Mouse (Mus musculus) forebrain, embryonic 16.5 days (tissue): Measurements from ENCODE around the gene Rai14. TPM values are rescaled to one million over a fixed set of nuclear protein-coding genes. Genes with fewer than 3 reads are reported as not detected.

Source experiments
- ATAC-seq: fragments of 200-750 bp; cut with Nextera tagmentation; 2 replicates; pipeline ENCODE4 v1.8.0; 2017; ENCODE audit warnings: mild to moderate bottlenecking, moderate library complexity
- H3K27ac ChIP-seq: fragments of 300-500 bp; sonication (generic); 2 replicates; pipeline ENCODE4 v1.5.1; 2014; ENCODE audit warnings: low read length, control low read depth
- H3K27me3 ChIP-seq: fragments of 300-500 bp; sonication (generic); replicated peaks from 2 replicates; pipeline ENCODE4 v1.6.1; 2014; ENCODE audit warnings: low read length; ENCODE audit not compliant: control insufficient read depth, insufficient read depth
- H3K36me3 ChIP-seq: fragments of 300-500 bp; sonication (generic); 2 replicates; pipeline ENCODE4 v1.6.1; 2014; ENCODE audit not compliant: control insufficient read depth, insufficient read depth
- H3K4me1 ChIP-seq: fragments of 300-500 bp; sonication (generic); replicated peaks from 2 replicates; pipeline ENCODE4 v1.6.1; 2014; ENCODE audit warnings: low read length; ENCODE audit not compliant: control insufficient read depth, insufficient read depth
- H3K4me2 ChIP-seq: fragments of 300-500 bp; sonication (generic); 2 replicates; pipeline ENCODE4 v1.6.1; 2014; ENCODE audit warnings: mild to moderate bottlenecking, low read length, control low read depth
- H3K4me3 ChIP-seq: fragments of 300-500 bp; sonication (generic); replicated peaks from 2 replicates; pipeline ENCODE4 v1.5.1; 2014; ENCODE audit warnings: mild to moderate bottlenecking, low read length, control low read depth
- H3K9ac ChIP-seq: fragments of 300-500 bp; sonication (generic); replicated peaks from 2 replicates; pipeline ENCODE4 v1.6.1; 2014; ENCODE audit warnings: low read depth, low read length, control low read depth
- H3K9me3 ChIP-seq: fragments of 300-500 bp; sonication (generic); 2 replicates; pipeline ENCODE4 v1.6.1; 2016; ENCODE audit warnings: low read length; ENCODE audit not compliant: control insufficient read depth
- WGBS: fragments of 180-500 bp; shearing (Covaris S2); extraction: QIAGEN DNeasy Blood & Tissue Kit; methylation state at CpG from one replicate; pipeline ENCODE4 v1.1.7; 2014; 5-methylcytosine and 5-hydroxymethylcytosine counted together
- polyA plus RNA-seq: library from polyadenylated mRNA; unstranded; fragments of >200 nt; fragmentation: Nextera tagmentation; extraction: Ambion mirVana; gene quantifications from 2 replicates; pipeline ENCODE4 v1.2.1, GENCODE M21; 2015

Rai14 gene
- polyA plus RNA-seq, 1 experiment from 2014 or later, result 33.3 TPM

DNA sequence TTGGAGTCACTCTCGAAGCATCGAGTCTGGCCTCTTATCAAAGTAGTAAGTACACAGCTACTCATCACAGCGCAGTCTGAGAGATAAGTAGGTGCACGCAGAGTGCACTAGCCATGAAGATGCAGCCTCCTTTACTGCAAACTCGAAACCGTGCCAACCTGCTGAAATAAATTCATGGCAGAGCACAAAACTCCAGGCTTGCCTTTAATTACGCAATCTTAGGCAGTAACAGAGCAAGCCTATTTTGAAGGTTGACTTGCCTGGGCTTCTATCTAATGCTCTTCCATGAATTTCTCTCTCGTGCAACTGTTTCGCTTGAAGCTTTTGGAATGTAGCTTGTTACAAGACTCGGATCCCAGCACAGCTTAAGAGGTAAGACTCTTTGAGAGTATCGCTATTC lies 25.1 kb downstream of the Rai14 start:
- H3K4me2 ChIP-seq, result no peak overlapping the region
- H3K9ac ChIP-seq, result no peak overlapping the region
- no peaks in the 10 kb centered on the region for H3K27me3 ChIP-seq
- peak overlapping the region; percentile 42; the same call in 1 of the 2 replicates for H3K27ac ChIP-seq
- WGBS, result 86% methylated on average over 11 of the region's 11 CpGs
- H3K9me3 ChIP-seq, result no peaks in the 10 kb centered on the region
- H3K36me3 ChIP-seq, result no peaks in the 10 kb centered on the region; the same call in 1 of the 2 replicates
- H3K4me1 ChIP-seq, result peaks cover 34% of the 10 kb centered on the region
- no peak overlapping the region for H3K4me3 ChIP-seq
- no peak for ATAC-seq

DNA sequence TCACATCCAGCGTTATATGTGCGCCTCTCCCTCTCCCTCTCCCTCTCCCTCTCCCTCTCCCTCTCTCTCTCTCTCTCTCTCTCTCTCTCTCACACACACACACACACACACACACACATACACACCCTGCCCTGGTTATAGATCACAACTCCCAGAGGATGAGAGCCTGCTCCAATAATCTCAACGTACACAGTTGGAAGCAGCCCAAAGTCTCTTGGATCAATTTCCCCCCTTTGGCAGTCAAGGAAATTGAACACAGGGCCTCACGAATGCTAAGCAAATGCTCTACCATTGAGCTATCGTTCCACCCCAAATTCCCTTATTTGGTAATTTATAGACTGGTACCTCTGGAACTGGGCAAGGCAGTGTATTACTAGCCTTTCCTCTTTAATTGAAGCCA lies 25.7 kb downstream of the Rai14 start:
- Histone ChIP-seq H3K4me3 (no peak overlapping the region), H3K27ac (peak overlapping the region; percentile 43; the same call in 1 of the 2 replicates), H3K36me3 (no peaks in the 10 kb centered on the region; the same call in 1 of the 2 replicates), H3K4me1 (peaks cover 32% of the 10 kb centered on the region), H3K27me3 (no peaks in the 10 kb centered on the region), H3K4me2 (no peak overlapping the region), H3K9ac (no peak overlapping the region), H3K9me3 (no peaks in the 10 kb centered on the region)
- peak; percentile 46 for ATAC-seq
- 58% methylated on average over 5 of the region's 5 CpGs for WGBS

- H3K36me3 ChIP-seq, result no peaks in the 10 kb centered on the region; the same call in 1 of the 2 replicates
- H3K9me3 ChIP-seq, result no peaks in the 10 kb centered on the region
- peaks cover 20% of the 10 kb centered on the region for H3K4me1 ChIP-seq
- H3K9ac ChIP-seq, result no peak overlapping the region
- no peak for ATAC-seq
- WGBS, result 47% methylated on average over 7 of the region's 7 CpGs
- H3K27ac ChIP-seq, result no peak overlapping the region
- H3K27me3 ChIP-seq, result no peaks in the 10 kb centered on the region
- H3K4me2 ChIP-seq, result no peak overlapping the region
- no peak overlapping the region for H3K4me3 ChIP-seq
Observed at GRCm38 (mm10) chr15:10687365-10687764, 27.1 kb downstream of the Rai14 start.

DNA sequence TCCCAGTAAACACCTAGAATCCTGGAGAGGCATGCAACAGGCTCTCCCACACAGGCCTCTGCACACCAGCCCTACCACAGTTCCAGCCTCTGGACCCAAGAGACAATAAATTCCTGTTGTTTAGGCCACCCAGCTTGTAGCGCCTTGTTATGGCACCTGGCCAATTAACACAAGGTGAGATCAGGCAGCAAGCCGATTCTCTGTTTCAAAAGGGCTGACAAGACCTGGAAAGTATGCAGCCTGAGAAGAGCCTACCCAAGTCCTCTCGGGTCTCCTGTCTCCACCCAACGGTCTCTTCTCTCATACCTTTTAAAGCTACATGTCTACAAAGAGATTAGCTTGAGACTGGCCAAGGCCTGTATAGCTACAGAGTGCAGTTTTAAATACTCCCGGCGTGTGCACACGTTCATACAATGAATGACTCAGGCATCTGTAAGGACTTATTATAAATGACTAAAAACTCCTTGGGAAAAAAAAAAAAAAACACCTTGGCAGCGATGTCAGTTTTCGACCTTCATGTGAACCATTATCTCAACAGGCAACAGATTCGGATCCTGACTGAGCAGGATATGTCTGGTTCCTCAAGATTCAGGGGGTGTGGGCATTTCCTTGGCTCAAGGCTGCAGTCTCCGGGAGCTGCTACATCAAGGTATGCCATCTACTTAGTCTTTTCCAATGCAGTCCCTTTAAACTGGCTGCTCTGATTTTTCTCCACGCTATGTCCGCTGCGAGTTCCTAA lies 28.6 kb downstream of the Rai14 start:
- Histone ChIP-seq H3K36me3 (no peaks in the 10 kb centered on the region; the same call in 1 of the 2 replicates), H3K27me3 (no peaks in the 10 kb centered on the region), H3K4me2 (no peak overlapping the region), H3K9me3 (no peaks in the 10 kb centered on the region), H3K4me3 (no peak overlapping the region), H3K9ac (no peak overlapping the region), H3K4me1 (peaks cover 17% of the 10 kb centered on the region), H3K27ac (no peak overlapping the region)
- ATAC-seq, result no peak
- 78% methylated on average over 14 of the region's 14 CpGs for WGBS

- Histone ChIP-seq H3K4me3 (no peak overlapping the region), H3K9ac (no peak overlapping the region), H3K9me3 (no peaks in the 10 kb centered on the region), H3K36me3 (no peaks in the 10 kb centered on the region; the same call in 1 of the 2 replicates), H3K4me1 (peaks cover 17% of the 10 kb centered on the region), H3K27ac (no peak overlapping the region), H3K27me3 (no peaks in the 10 kb centered on the region), H3K4me2 (no peak overlapping the region)
- no peak for ATAC-seq
- 84% methylated on average over 9 of the region's 9 CpGs for WGBS
Observed at GRCm38 (mm10) chr15:10683687-10684203, 30.7 kb downstream of the Rai14 start.

GRCm38 (mm10) chr15:10680514-10680913 lies 33.9 kb downstream of the Rai14 start:
- Histone ChIP-seq H3K4me3 (no peak overlapping the region), H3K4me2 (no peak overlapping the region), H3K4me1 (peaks cover 15% of the 10 kb centered on the region), H3K36me3 (no peaks in the 10 kb centered on the region), H3K9ac (no peak overlapping the region), H3K27ac (peak overlapping the region; percentile 73), H3K9me3 (no peaks in the 10 kb centered on the region), H3K27me3 (no peaks in the 10 kb centered on the region)
- peak; percentile 55; the same call in 1 of the 2 replicates for ATAC-seq
- WGBS, result 80% methylated on average over 5 of the region's 5 CpGs

DNA sequence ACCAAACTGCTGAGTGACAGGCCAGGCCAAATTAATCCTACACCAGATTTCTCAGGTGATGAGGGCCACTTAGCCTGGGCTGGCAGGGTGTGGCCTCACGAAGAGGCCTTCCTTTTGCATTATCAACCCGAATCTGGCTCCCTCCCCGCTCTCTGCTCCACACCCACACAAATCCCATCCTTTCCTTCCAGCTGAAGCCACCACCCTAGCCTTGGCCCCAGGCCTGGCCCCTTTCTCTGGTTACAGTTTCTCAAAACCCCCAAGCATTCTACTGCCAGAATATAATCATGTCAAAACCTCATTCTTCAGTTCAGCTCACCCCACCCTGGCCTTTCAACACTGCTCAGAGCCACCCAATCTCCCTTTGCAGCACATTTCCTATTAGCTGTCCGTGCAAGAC lies 34.9 kb downstream of the Rai14 start:
- no peak for ATAC-seq
- Histone ChIP-seq H3K4me3 (no peak overlapping the region), H3K4me2 (no peak overlapping the region), H3K4me1 (peaks cover 15% of the 10 kb centered on the region), H3K36me3 (no peaks in the 10 kb centered on the region), H3K27ac (no peak overlapping the region), H3K27me3 (no peaks in the 10 kb centered on the region), H3K9ac (no peak overlapping the region), H3K9me3 (no peaks in the 10 kb centered on the region)
- WGBS, result 64% methylated on average over 4 of the region's 4 CpGs

DNA sequence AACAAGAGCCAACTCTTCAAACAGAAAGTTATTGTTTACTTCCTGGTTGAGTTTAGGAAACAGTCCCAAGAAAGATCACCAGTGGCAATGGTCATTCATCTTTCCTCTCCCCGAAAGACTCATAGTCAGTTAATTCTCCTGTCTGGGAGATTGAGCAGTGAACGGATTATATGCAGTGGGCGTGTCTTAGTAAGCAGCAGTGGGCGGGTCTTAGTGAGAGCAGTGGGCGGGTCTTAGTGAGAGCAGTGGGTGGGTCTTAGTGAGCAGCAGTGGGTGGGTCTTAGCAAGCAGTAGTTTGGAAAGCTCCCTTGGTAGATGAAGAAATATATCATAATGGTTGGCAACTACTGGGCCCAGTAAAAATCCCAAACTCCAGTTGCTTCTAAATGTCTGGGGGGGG lies 38.6 kb downstream of the Rai14 start:
- Histone ChIP-seq H3K4me2 (no peak overlapping the region), H3K27ac (no peak overlapping the region), H3K4me3 (no peak overlapping the region), H3K9me3 (no peaks in the 10 kb centered on the region), H3K4me1 (peaks cover 13% of the 10 kb centered on the region), H3K36me3 (no peaks in the 10 kb centered on the region), H3K9ac (no peak overlapping the region), H3K27me3 (no peaks in the 10 kb centered on the region)
- no peak for ATAC-seq
- 87% methylated on average over 5 of the region's 5 CpGs for WGBS

DNA sequence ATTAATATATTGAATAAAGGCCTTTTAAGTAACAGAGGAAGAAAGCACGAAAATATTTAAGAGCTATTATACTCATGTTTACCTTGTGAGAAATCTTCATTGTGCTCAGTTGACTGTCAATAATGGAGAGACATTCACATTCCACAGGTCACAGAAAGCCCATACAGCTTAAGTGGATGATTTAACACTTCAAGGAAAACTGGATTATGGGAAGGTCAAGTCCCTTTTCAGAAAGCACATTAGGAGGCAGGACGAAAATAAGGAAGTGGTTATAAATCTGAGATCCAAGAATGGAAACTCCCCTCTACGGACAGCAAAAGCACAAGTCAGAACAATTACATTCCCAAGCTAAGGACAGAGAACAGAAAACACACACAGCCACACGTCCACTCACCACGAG lies 41.5 kb downstream of the Rai14 start:
- peaks cover 3% of the 10 kb centered on the region; the same call in 1 of the 2 replicates for H3K4me1 ChIP-seq
- 50% methylated on average over 5 of the region's 5 CpGs for WGBS

More for the DNA sequence above, 41.5 kb downstream of the Rai14 start:
- no peaks in the 10 kb centered on the region for H3K27me3 ChIP-seq
- no peak overlapping the region for H3K9ac ChIP-seq
- no peaks in the 10 kb centered on the region for H3K9me3 ChIP-seq
- no peaks in the 10 kb centered on the region for H3K36me3 ChIP-seq
- ATAC-seq, result no peak
- no peak overlapping the region for H3K4me2 ChIP-seq
- no peak overlapping the region for H3K27ac ChIP-seq
- no peak overlapping the region for H3K4me3 ChIP-seq
